Mouse (Mus musculus): Measurements from ENCODE around the gene Gm10721. TPM values are rescaled to one million over a fixed set of nuclear protein-coding genes. Genes with fewer than 3 reads are reported as not detected.
"Not testable (repeated sequence)": the region's sequence is repeated elsewhere in the genome, so short reads cannot be mapped to it uniquely, and the experiment has no call there.

Gene Gm10721
- polyA plus RNA-seq, 1 experiment from 2014 or later, result not detected

DNA sequence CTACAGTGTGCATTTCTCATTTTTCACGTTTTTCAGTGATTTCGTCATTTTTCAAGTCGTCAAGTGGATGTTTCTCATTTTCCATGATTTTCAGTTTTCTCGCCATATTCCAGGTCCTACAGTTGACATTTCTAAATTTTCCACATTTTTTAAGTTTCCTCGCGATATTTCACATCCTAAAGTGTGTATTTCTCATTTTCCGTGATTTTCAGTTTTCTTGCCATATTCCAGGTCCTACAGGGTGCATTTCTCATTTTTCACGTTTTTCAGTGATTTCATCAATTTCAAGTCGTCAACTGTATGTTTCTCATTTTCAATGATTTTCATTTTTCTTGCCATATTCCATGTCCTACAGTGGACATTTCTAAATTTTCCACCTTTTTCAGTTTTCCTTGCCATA lies 4.2 kb downstream of the Gm10721 start, which contains the start of gene Gm10719:
Gene Gm10719 (plus strand): TSS at position 301 of the 400 bp plus-strand sequence.
- H3K4me3 ChIP-seq; ATAC-seq (ENCODE audit: low FRiP score); H3K4me2 ChIP-seq (replicated peaks); H3K36me3 ChIP-seq; H3K9ac ChIP-seq; H3K9me3 ChIP-seq (replicated peaks); H3K4me1 ChIP-seq; H3K27me3 ChIP-seq; H3K27ac ChIP-seq: not testable (repeated sequence)
- WGBS, result 42% methylated on average over 1 of the region's 9 CpGs

DNA sequence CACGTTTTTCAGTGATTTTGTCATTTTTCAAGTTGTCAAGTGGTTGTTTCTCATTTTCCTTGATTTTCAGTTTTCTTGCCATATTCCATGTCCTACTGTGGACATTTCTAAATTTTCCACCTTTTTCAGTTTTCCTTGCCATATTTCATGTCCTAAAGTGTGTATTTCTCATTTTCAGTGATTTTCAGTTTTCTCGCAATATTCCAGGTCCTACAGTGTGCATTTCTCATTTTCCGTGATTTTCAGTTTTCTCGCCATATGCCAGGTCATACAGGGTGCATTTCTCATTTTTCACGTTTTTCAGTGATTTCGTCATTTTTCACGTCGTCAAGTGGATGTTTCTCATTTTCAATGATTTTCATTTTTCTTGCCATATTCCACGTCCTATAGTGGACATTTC lies 6.0 kb downstream of the Gm10721 start:
- not testable (repeated sequence) for H3K4me1 ChIP-seq; H3K4me2 ChIP-seq (replicated peaks); H3K36me3 ChIP-seq; H3K9ac ChIP-seq; H3K27me3 ChIP-seq; H3K9me3 ChIP-seq (replicated peaks); ATAC-seq (ENCODE audit: low FRiP score); H3K27ac ChIP-seq; H3K4me3 ChIP-seq
- 66% methylated on average over 9 of the region's 9 CpGs for WGBS

GRCm38 (mm10) chr9:3019835-3020727 lies 7.1 kb downstream of the Gm10721 start:
- not testable (repeated sequence) for H3K9me3 ChIP-seq (replicated peaks); H3K36me3 ChIP-seq; H3K4me2 ChIP-seq (replicated peaks); H3K27me3 ChIP-seq; H3K27ac ChIP-seq; H3K9ac ChIP-seq; H3K4me1 ChIP-seq; H3K4me3 ChIP-seq
- ATAC-seq (ENCODE audit: low FRiP score), result peak; percentile 72
- 76% methylated on average over 17 of the region's 19 CpGs for WGBS

- WGBS, result 74% methylated on average over 11 of the region's 13 CpGs
- not testable (repeated sequence) for ATAC-seq (ENCODE audit: low FRiP score); H3K4me1 ChIP-seq; H3K9ac ChIP-seq; H3K27ac ChIP-seq; H3K36me3 ChIP-seq; H3K9me3 ChIP-seq (replicated peaks); H3K4me3 ChIP-seq; H3K4me2 ChIP-seq (replicated peaks); H3K27me3 ChIP-seq
These were observed 9.5 kb downstream of the Gm10721 start for GRCm38 (mm10) chr9:3022316-3023008.

DNA sequence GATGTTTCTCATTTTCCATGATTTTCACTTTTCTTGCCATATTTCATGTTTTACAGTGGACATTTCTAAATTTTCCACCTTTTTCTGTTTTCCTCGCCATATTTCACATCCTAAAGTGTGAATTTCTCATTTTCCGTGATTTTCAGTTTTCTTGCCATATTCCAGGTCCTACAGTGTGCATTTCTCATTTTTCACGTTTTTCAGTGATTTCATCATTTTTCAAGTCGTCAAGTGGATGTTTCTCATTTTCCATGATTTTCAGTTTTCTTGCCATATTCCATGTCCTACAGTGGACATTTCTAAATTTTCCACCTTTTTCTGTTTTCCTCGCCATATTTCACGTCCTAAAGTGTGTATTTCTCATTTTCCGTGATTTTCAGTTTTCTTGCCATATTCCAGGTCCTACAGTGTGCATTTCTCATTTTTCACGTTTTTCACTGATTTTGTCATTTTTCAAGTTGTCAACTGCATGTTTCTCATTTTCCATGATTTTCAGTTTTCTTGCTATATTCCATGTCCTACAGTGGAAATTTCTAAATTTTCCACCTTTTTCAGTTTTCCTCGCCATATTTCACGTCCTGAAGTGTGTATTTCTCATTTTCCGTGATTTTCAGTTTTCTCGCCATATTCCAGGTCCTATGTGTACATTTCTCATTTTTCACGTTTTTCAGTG lies 10.5 kb downstream of the Gm10721 start, which contains the start of gene Gm10718:
Gene Gm10718 (plus strand): TSS at position 236 of the 673 bp plus-strand sequence.
- not testable (repeated sequence) for H3K4me1 ChIP-seq; H3K36me3 ChIP-seq; H3K27ac ChIP-seq; ATAC-seq (ENCODE audit: low FRiP score); H3K9me3 ChIP-seq (replicated peaks); H3K4me3 ChIP-seq; H3K27me3 ChIP-seq; H3K9ac ChIP-seq; H3K4me2 ChIP-seq (replicated peaks)
- 75% methylated on average over 12 of the region's 13 CpGs for WGBS

DNA sequence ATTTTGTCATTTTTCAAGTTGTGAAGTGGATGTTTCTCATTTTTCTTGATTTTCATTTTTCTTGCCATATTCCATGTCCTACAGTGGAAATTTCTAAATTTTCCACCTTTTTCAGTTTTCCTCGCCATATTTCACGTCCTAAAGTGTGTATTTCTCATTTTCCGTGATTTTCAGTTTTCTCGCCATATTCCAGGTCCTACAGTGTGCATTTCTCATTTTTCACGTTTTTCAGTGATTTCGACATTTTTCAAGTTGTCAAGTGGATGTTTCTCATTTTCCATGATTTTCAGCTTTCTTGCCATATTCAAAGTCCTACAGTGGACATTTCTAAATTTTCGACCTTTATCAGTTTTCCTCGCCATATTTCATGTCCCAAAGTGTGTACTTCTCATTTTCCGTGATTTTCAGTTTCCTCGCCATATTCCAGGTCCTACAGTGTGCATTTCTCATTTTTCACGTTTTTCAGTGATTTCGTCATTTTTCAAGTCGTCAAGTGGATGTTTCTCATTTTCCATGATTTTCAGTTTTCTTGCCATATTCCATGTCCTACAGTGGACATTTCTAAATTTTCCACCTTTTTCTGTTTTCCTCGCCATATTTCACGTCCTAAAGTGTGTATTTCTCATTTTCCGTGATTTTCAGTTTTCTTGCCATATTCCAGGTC lies 11.2 kb downstream of the Gm10721 start:
- not testable (repeated sequence) for H3K4me1 ChIP-seq; H3K4me2 ChIP-seq (replicated peaks); H3K27me3 ChIP-seq; H3K27ac ChIP-seq; H3K9ac ChIP-seq; H3K9me3 ChIP-seq (replicated peaks); H3K36me3 ChIP-seq; ATAC-seq (ENCODE audit: low FRiP score); H3K4me3 ChIP-seq
- WGBS, result 76% methylated on average over 16 of the region's 16 CpGs

- not testable (repeated sequence) for H3K36me3 ChIP-seq; H3K27ac ChIP-seq; H3K4me1 ChIP-seq; H3K27me3 ChIP-seq; H3K4me3 ChIP-seq; H3K9ac ChIP-seq; H3K4me2 ChIP-seq (replicated peaks); H3K9me3 ChIP-seq (replicated peaks); ATAC-seq (ENCODE audit: low FRiP score)
- 74% methylated on average over 12 of the region's 12 CpGs for WGBS
These were observed 12.1 kb downstream of the Gm10721 start, which contains the start of gene Gm10717 for GRCm38 (mm10) chr9:3024912-3025467. TSS of gene Gm10717 (plus strand) at chr9:3025417.

- H3K27ac ChIP-seq; H3K9me3 ChIP-seq (replicated peaks); H3K36me3 ChIP-seq; H3K27me3 ChIP-seq; H3K4me2 ChIP-seq (replicated peaks); H3K9ac ChIP-seq; H3K4me1 ChIP-seq; ATAC-seq (ENCODE audit: low FRiP score); H3K4me3 ChIP-seq: not testable (repeated sequence)
- 68% methylated on average over 5 of the region's 6 CpGs for WGBS
These were observed 12.7 kb downstream of the Gm10721 start for GRCm38 (mm10) chr9:3025653-3026052.

- 78% methylated on average over 5 of the region's 5 CpGs for WGBS
These were observed 13.2 kb downstream of the Gm10721 start for GRCm38 (mm10) chr9:3026136-3026535.

DNA sequence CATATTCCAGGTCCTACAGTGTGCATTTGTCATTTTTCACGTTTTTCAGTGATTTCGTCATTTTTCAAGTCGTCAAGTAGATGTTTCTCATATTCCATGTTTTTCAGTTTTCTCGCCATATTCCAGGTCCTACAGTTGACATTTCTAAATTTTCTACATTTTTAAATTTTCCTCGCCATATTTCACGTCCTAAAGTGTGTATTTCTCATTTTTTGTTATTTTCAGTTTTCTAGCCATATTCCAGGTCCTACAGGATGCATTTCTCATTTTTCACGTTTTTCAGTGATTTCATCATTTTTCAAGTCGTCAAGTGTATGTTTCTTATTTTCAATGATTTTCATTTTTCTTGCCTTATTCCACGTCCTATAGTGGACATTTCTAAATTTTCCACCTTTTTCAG lies 13.8 kb downstream of the Gm10721 start:
- not testable (repeated sequence) for H3K27ac ChIP-seq; H3K4me1 ChIP-seq; H3K4me3 ChIP-seq; H3K9ac ChIP-seq; H3K36me3 ChIP-seq; ATAC-seq (ENCODE audit: low FRiP score); H3K4me2 ChIP-seq (replicated peaks); H3K27me3 ChIP-seq; H3K9me3 ChIP-seq (replicated peaks)
- 67% methylated on average over 9 of the region's 9 CpGs for WGBS

More at GRCm38 (mm10) chr9:3026136-3026535, 13.2 kb downstream of the Gm10721 start:
- not testable (repeated sequence) for H3K4me3 ChIP-seq; H3K36me3 ChIP-seq; H3K9ac ChIP-seq; H3K27ac ChIP-seq; H3K4me2 ChIP-seq (replicated peaks); H3K4me1 ChIP-seq; ATAC-seq (ENCODE audit: low FRiP score); H3K9me3 ChIP-seq (replicated peaks); H3K27me3 ChIP-seq

GRCm38 (mm10) chr9:3027200-3027599 lies 14.3 kb downstream of the Gm10721 start:
- ATAC-seq (ENCODE audit: low FRiP score), result peak; percentile 36; the same call in 1 of the 2 replicates
- WGBS, result 74% methylated on average over 9 of the region's 9 CpGs
- H3K4me2 ChIP-seq (replicated peaks); H3K27ac ChIP-seq; H3K4me1 ChIP-seq; H3K4me3 ChIP-seq; H3K27me3 ChIP-seq; H3K9ac ChIP-seq; H3K9me3 ChIP-seq (replicated peaks); H3K36me3 ChIP-seq: not testable (repeated sequence)

All from hindbrain, embryonic 12.5 days (tissue).